Mouse (Mus musculus) kidney, postnatal 0 days (tissue): Measurements from ENCODE around the gene Cldn2. TPM values are rescaled to one million over a fixed set of nuclear protein-coding genes. Genes with fewer than 3 reads are reported as not detected.
A peak's percentile ranks its signal among the peaks of the same experiment; 100 is the strongest.

Source experiments
- ATAC-seq: fragments of 200-750 bp; cut with Nextera tagmentation; replicated peaks from 2 replicates; pipeline ENCODE4 v1.8.0; 2017; ENCODE audit warnings: low read depth, moderate number of reproducible peaks, moderate TSS enrichment, moderate library complexity; ENCODE audit not compliant: low FRiP score
- DNase-seq: peaks from one replicate; pipeline ENCODE4 v3.0.0-alpha.2; 2016; ENCODE audit warnings: low spot score
- H3K27ac ChIP-seq: fragments of 300-500 bp; sonication (generic); 2 replicates; pipeline ENCODE4 v1.5.1; 2014; ENCODE audit warnings: mild to moderate bottlenecking
- H3K27me3 ChIP-seq: fragments of 300-500 bp; sonication (generic); 2 replicates; pipeline ENCODE4 v1.6.1; 2014; ENCODE audit warnings: low read length, mixed read lengths; ENCODE audit not compliant: insufficient read depth
- H3K36me3 ChIP-seq: fragments of 300-500 bp; sonication (generic); 2 replicates; pipeline ENCODE4 v1.6.1; 2014; ENCODE audit warnings: low read length, mixed read lengths; ENCODE audit not compliant: insufficient read depth
- H3K4me1 ChIP-seq: fragments of 300-500 bp; sonication (generic); replicated peaks from 2 replicates; pipeline ENCODE4 v1.6.1; 2014; ENCODE audit warnings: antibody characterized with exemption, low read length, mixed read lengths; ENCODE audit not compliant: insufficient read depth
- H3K4me2 ChIP-seq: fragments of 300-500 bp; sonication (generic); 2 replicates; pipeline ENCODE4 v1.6.1; 2014; ENCODE audit warnings: mild to moderate bottlenecking, low read length, moderate library complexity, mixed read lengths
- H3K4me3 ChIP-seq: fragments of 300-500 bp; sonication (generic); replicated peaks from 2 replicates; pipeline ENCODE4 v1.5.1; 2014; ENCODE audit warnings: low read depth, low read length
- H3K9ac ChIP-seq: fragments of 300-500 bp; sonication (generic); 2 replicates; pipeline ENCODE4 v1.6.1; 2014; ENCODE audit warnings: low read depth, low read length
- H3K9me3 ChIP-seq: fragments of 300-500 bp; sonication (generic); replicated peaks from 2 replicates; pipeline ENCODE4 v1.6.1; 2016; ENCODE audit warnings: low read length, inconsistent platforms, mixed read lengths
- CTCF ChIP-seq: IDR thresholded peaks from 2 replicates; pipeline ENCODE4 v1.5.1; 2016; ENCODE audit warnings: antibody characterized with exemption, low read depth, mild to moderate bottlenecking, moderate library complexity
- whole genome bisulfite sequencing: fragments of 180-500 bp; shearing (Covaris S2); extraction: QIAGEN DNeasy Blood & Tissue Kit; methylation state at CpG from one replicate; pipeline ENCODE4 v1.1.7; 2014; 5-methylcytosine and 5-hydroxymethylcytosine counted together
- polyA plus RNA-seq: library from polyadenylated mRNA; unstranded; fragments of >200 nt; fragmentation: Nextera tagmentation; extraction: Ambion mirVana; gene quantifications from 2 replicates; pipeline ENCODE4 v1.2.1, GENCODE M21; 2015

Gene Cldn2
- polyA plus RNA-seq, 1 experiment from 2014 or later: 91.4 TPM

GRCm38 (mm10) chrX:139775084-139775612, 25.5 kb upstream of the Cldn2 start:
- Histone ChIP-seq H3K9ac (no peak overlapping the region), H3K27ac (no peak overlapping the region), H3K4me1 (no peaks in the 10 kb centered on the region), H3K27me3 (no peaks in the 10 kb centered on the region), H3K9me3 (no peaks in the 10 kb centered on the region), H3K4me3 (no peak overlapping the region), H3K36me3 (no peaks in the 10 kb centered on the region), H3K4me2 (no peak overlapping the region)
- ATAC-seq (no peak), DNase-seq (no peak)
- no peak for TF ChIP-seq CTCF
- WGBS: 62% methylated on average over 7 of the region's 7 CpGs

- no peaks in the 10 kb centered on the region for H3K27me3 ChIP-seq
- 53% methylated on average over 4 of the region's 4 CpGs for WGBS
- H3K9ac ChIP-seq: no peak overlapping the region
- no peaks in the 10 kb centered on the region for H3K4me1 ChIP-seq
- no peaks in the 10 kb centered on the region for H3K36me3 ChIP-seq
- TF ChIP-seq CTCF: no peak
- no peak overlapping the region for H3K4me2 ChIP-seq
- H3K4me3 ChIP-seq: no peak overlapping the region
- H3K9me3 ChIP-seq: no peaks in the 10 kb centered on the region
- 0 out of 2 replicates have a peak, but pooled peaks have one; percentile 52 for ATAC-seq
- no peak overlapping the region for H3K27ac ChIP-seq
- DNase-seq: no peak
Measured at GRCm38 (mm10) chrX:139777357-139777756, 23.3 kb upstream of the Cldn2 start.

- Histone ChIP-seq H3K27me3 (no peaks in the 10 kb centered on the region), H3K9ac (no peak overlapping the region), H3K9me3 (no peaks in the 10 kb centered on the region), H3K4me1 (no peaks in the 10 kb centered on the region), H3K4me3 (no peak overlapping the region), H3K36me3 (no peaks in the 10 kb centered on the region), H3K27ac (no peak overlapping the region), H3K4me2 (no peak overlapping the region)
- ATAC-seq (no peak), DNase-seq (no peak)
- 83% methylated on average over 1 of the region's 1 CpGs for WGBS
- TF ChIP-seq CTCF: no peak
Measured at GRCm38 (mm10) chrX:139778886-139779285, 21.7 kb upstream of the Cldn2 start.

GRCm38 (mm10) chrX:139779401-139779800, 21.2 kb upstream of the Cldn2 start:
- no peak overlapping the region for H3K4me3 ChIP-seq
- no peak overlapping the region for H3K27ac ChIP-seq
- H3K36me3 ChIP-seq: no peaks in the 10 kb centered on the region
- DNase-seq (no peak), ATAC-seq (no peak)
- no peak for TF ChIP-seq CTCF
- no peaks in the 10 kb centered on the region for H3K9me3 ChIP-seq
- no peaks in the 10 kb centered on the region for H3K27me3 ChIP-seq
- WGBS: 70% methylated on average over 5 of the region's 5 CpGs
- no peaks in the 10 kb centered on the region for H3K4me1 ChIP-seq
- no peak overlapping the region for H3K9ac ChIP-seq
- no peak overlapping the region for H3K4me2 ChIP-seq

GRCm38 (mm10) chrX:139780988-139781387, 19.6 kb upstream of the Cldn2 start:
- Histone ChIP-seq H3K4me1 (no peaks in the 10 kb centered on the region), H3K4me2 (no peak overlapping the region), H3K27me3 (no peaks in the 10 kb centered on the region), H3K4me3 (no peak overlapping the region), H3K36me3 (no peaks in the 10 kb centered on the region), H3K9me3 (no peaks in the 10 kb centered on the region), H3K27ac (no peak overlapping the region), H3K9ac (no peak overlapping the region)
- ATAC-seq: no peak
- no peak for DNase-seq
- WGBS: 51% methylated on average over 3 of the region's 3 CpGs
- TF ChIP-seq CTCF: no peak

- Histone ChIP-seq H3K36me3 (no peaks in the 10 kb centered on the region), H3K4me1 (no peaks in the 10 kb centered on the region), H3K9ac (no peak overlapping the region), H3K4me2 (no peak overlapping the region), H3K27me3 (no peaks in the 10 kb centered on the region), H3K27ac (no peak overlapping the region), H3K9me3 (no peaks in the 10 kb centered on the region), H3K4me3 (no peak overlapping the region)
- TF ChIP-seq CTCF: no peak
- 79% methylated on average over 4 of the region's 4 CpGs for WGBS
- ATAC-seq: 0 out of 2 replicates have a peak, but pooled peaks have one; percentile 49
- no peak for DNase-seq
Measured at GRCm38 (mm10) chrX:139781563-139781962, 19.1 kb upstream of the Cldn2 start.
